Mouse (Mus musculus) naive thymus-derived CD4-positive, alpha-beta T cell, adult 5 months (primary cell): ENCODE measurements around the gene Rpl38. TPM values are rescaled to one million over a fixed set of nuclear protein-coding genes. Genes with fewer than 3 reads are reported as not detected.

Experiments
- polyA plus RNA-seq: library from polyadenylated mRNA; unstranded; fragments of 100-300 nt; shearing (Covaris generic); gene quantifications from one replicate; pipeline ENCODE4 v1.2.1, GENCODE M21; 2017

Gene Rpl38
- 531 TPM for polyA plus RNA-seq

DNA sequence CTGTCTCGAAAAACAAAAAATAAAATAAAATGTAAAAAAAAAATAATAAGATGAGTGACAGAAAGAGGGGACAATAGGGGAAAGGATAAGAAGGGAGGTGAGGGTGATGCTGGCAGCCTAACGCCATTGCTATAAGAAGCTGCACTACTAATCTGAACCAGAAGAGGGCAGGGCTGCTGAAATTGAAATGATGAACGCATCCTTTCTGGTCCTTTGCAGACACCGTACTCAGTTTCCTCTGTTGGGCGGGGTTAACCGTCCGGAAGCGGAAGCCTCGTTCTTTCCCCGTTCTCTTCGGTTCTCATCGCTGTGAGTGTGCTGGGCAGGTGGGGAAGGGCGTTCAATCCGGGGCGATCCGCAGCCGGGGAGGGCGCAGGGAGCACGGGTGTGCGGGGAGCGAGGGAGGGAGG, at the start of gene Rpl38:
Rpl38 (plus strand) TSS at position 224 of the 410 bp plus-strand sequence.

DNA sequence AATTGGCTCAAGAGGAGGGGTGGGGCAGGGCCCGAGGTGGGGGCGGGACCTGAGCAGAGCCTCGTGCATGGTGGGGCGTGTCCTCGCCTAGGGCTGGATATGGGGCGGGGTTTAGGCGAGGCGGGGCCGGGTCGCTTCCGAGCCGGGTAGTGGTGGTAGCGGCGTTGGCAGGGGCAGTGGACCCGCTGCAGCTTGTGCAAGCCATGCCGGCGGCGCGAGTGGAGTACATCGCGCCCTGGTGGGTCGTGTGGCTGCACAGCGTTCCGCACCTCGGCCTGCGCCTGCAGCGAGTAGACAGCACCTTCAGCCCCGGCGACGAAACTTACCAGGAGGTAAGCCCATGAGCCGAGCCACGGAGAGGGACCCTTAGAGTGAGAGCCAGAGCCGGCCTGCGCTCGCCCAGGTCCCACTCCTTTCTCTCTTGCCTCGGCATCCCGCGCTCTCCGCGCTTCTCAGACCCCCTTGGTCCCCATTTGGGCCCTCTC, 7.1 kb downstream of the Rpl38 start, which contains the start of gene Ttyh2:
Ttyh2 (plus strand) TSS at position 91 of the 485 bp plus-strand sequence.

Other genes with a start within 250 kb of the Rpl38 start
- 0.22 TPM for gene Ttyh2, start 6.9 kb downstream of the Rpl38 start, polyA plus RNA-seq
- not detected for gene Dnaic2, start 58.9 kb downstream of the Rpl38 start, polyA plus RNA-seq
- gene Kif19a, start 96.9 kb downstream of the Rpl38 start, polyA plus RNA-seq, result not detected
- gene Btbd17, start 127.4 kb downstream of the Rpl38 start, polyA plus RNA-seq, result not detected
- gene Gpr142, start 130.4 kb downstream of the Rpl38 start, polyA plus RNA-seq, result not detected
- gene Gprc5c, start 182.6 kb downstream of the Rpl38 start, polyA plus RNA-seq, result not detected
- gene Cd300a, start 221.5 kb downstream of the Rpl38 start, polyA plus RNA-seq, result 0.07 TPM